Mouse (Mus musculus): ENCODE results near the gene Capn6.

Gene Capn6

DNA sequence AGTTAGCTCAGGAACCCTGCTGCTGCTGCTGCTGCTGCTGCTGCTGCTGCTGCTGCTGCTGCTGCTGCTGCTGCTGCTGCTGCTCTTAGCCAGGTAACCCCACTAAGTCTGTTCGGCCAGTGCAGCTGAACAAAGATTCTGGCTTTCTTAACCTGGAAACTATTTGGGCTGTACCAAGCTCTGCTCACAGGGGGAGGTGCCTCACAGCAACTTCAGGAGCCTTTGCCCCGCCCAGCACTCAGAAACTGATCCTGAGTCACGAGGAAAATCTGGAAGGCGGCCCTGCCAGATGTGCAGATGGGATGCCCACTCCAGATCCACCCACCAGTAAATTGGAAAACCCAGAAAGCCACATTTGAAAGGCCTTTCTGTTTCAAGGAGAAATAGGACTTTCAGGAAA lies at the start of gene Capn6:
Capn6 (minus strand) TSS at position 203 of the 400 bp plus-strand sequence.
- no peak for DNase-seq (ENCODE audit: low spot score)

DNA sequence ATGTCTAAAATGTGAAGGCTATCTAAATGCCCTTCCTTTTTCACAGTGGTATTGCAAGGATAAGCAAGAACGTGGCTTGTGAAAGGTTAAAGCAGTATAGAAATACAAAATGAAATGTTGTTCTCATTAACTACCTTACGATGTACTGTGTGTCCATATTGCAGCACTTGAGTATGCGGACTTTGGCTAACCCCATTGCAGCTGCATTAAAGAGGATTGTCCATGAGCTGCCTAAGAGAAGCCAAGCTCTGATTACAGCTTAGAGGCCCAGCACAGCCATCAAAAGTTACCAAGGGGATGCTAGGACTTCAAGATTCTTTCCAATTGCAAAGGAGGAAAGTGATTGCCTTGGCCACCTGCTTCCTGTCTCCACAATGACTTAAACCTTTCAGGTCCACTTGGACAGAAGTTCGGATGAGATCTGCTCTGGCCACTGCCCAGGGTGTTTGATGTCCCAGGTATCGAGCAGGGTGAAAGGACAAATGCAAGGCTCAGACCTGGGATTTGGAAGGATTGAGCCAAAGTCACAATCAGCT lies 40.0 kb upstream of the Capn6 start:
- DNase-seq (ENCODE audit: low spot score): no peak

DNA sequence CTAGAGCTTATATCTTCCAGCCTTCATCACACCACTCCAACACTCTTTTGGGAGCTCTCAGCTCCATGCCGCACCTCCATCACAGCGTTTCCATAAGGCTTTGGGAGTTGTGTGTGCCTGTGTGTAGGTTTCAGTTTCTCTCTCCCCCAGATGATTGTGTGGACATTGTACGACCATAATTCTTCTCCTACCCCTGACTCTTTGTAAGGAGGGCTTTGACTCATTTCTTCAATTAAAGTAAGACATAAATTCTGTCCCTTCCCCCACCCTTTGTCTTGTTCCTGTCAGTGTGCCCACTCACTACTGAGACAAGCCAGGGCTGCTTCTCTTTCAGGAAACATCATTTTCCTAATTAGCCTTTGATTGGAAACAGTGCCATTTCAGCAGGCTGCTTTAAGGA lies 24.1 kb upstream of the Capn6 start:
- DNase-seq (ENCODE audit: low spot score): no peak

DNA sequence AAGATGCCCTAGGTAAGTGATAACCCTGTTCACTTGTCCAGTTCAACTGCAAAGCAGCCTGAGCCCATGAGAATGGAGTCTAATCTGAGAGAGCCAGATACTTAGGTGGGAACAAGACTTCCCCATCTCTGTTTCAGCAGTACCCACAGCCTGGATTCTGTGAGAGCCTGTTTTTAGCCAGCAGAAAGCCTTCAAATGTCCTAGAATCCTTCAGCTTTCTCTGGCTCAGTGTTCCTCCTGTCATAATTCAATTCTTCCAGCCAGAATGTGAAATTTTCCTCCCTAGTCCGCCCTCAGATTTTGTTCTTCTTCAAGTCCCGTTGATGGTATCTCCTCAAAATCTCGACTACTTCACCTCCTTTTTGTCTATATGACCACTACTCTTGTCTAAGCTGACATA lies 22.8 kb upstream of the Capn6 start:
- DNase-seq (ENCODE audit: low spot score): no peak

DNA sequence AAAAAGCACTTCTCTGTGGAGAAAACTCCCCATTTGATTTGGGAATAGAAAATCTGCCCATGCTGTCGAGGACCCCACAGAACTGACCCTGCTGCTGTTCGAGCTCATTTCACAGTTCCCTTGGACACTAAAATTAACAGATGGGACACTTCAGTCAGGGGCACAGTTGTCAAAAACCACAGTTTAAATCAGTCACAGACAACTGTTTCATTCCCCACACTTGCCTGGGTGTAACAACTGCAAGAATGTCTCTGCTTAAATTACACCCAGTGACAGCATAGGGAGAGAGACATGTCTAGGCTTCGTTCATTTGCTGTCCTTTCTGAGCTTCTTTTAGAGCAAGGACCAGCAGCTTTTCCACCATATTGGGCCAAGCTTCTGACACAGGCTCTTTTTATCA lies 19.4 kb upstream of the Capn6 start:
- no peak for DNase-seq (ENCODE audit: low spot score)

DNA sequence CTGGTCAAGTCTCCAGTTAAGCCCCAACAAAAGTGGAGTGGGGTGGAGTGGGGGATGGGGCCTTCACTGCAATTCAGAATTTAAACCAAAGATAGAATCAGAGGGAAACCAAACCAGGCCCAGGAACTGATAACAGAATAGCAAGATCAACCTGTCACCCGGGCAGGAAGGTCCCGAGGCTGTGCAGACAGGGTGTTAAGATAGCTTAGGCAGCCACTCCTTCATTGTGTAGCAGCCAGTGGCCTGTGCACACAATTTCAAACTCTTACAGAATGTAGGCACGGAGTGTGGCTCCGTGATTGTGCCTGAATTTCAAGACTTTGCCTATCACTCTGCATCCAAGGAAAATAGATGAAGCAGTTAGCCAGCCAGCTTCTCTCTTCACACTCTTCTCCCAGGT lies 693 bp downstream of the Capn6 start:
- no peak for DNase-seq (ENCODE audit: low spot score)

DNA sequence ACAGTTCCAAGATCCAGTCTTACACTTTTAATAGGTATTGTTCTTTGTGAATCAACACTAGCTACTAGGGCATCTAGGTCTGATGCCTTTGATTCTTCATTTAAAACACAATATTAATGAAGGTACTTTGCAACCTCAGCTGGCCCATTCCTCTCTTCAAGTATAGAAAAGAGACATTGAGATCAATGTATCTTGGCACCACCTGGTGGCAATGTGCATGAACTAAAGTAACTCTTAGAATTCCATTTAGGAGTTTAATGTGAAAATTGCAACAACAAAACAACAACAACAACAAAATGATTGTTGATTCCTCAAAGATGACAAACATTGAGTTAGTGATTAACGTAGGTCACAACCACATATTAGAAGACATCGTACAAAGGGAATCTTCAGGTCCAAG lies 8.3 kb downstream of the Capn6 start:
- no peak for DNase-seq (ENCODE audit: low spot score)

DNA sequence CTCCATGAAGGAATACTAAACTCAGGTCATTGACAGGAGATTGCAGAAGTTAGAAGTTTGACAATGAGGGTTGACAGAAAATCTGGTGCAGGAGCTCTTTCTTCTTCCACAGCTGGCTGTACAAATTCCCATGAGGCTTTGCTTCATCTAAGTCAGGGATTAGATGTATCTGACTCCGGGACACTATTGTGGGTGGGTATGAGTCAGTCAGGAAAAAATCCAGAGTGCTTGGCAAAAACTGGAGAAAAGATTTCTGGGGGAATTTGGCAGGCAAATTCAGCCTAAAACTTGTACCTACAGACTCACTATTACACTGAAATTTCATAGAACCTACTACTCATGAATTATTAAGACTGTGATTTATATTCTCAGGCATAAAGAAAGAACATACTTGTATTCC lies 11.3 kb downstream of the Capn6 start:
- no peak for DNase-seq (ENCODE audit: low spot score)

DNA sequence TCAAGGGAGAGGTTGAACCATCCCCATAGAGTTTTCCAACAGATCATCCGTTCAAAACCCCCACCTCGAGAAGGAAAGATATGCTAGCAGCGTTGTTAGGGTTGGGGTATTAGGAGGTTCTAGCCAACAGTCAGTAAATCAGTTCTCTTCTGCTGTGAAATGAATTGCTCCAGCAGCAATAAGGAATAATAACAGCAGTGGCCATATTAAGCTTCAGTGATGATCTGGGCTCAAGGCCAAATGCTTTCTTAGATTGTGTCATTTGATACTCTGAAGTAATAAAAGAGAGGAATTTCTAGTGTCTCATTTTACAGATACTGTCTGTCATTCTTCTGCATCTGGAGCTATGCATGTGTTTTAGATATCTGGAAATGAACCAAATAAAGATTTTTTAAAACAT lies 64.7 kb downstream of the Capn6 start:
- DNase-seq (ENCODE audit: low spot score): no peak

Data from urinary bladder, postnatal 10 days (tissue).